Mouse (Mus musculus) lung, postnatal 14 days (tissue): Measurements from ENCODE around the gene Kif15.

Experiments
- DNase-seq: peaks from one replicate; pipeline ENCODE4 v3.0.0; 2021

The Kif15 gene

DNA sequence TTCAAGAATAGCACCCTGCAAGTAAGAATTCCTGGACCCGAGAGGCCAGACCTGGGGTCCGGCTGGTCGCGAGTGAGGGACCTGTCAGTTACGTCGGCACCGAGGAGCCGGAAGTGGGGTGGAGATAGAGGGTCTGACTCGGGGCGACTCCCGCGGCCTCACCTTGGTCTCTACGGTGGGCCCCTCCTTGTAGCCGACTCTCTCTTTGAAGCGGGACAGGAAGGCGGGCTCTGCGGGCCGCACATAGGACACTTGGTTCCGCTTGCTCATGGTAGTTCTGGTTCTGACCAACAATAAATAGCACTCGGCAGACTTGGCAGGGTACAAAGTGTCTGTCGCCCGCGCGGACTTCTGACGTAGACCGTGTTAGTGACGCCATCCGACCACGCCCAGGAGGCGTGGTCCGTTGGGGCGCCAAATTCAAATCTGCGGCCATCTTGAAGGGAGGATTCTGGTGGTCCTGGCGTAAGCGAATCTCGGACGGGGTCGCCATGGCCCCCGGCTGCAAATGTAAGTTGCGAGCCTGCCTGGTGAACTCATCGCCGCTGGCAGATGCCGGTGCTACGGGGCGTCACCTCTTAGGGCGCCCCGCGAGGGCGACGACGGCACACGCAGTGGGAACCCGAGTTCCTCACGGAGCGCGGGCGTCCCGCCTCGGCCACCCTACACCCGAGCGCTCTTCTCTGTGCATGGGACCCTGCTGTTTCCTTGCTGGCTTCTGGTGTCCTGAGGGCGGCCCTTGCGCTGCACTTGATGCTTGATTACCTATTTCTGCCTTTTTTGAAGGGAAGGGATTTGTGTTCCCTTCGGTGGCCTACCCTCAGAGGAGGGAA is at the start of gene Kif15, which contains the start of gene 1110059G10Rik:
Kif15 (plus strand) TSS at position 404 of the 833 bp plus-strand sequence.
1110059G10Rik (minus strand) TSS at position 358 of the 833 bp plus-strand sequence.
- peak; percentile 94 for DNase-seq

DNA sequence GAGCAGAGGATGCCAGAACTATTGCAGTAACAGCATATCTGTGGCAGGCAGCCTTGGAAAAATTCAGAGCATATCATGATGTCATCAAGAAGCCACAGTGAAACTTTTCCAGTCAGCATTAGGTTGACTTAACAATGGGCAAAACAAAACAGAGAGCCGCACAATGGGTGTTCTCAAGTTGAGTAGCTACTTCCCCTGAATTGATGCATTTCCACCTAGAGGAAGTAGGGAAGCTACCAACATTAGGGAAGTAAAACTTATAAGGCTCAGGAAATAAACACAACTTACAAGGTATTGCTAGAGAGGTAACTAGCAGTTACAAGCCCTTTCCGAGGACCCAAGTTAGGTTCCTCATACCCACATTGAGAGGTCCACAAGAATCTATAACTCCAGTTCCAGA is 49.8 kb upstream of the Kif15 start:
- DNase-seq, result no peak

DNA sequence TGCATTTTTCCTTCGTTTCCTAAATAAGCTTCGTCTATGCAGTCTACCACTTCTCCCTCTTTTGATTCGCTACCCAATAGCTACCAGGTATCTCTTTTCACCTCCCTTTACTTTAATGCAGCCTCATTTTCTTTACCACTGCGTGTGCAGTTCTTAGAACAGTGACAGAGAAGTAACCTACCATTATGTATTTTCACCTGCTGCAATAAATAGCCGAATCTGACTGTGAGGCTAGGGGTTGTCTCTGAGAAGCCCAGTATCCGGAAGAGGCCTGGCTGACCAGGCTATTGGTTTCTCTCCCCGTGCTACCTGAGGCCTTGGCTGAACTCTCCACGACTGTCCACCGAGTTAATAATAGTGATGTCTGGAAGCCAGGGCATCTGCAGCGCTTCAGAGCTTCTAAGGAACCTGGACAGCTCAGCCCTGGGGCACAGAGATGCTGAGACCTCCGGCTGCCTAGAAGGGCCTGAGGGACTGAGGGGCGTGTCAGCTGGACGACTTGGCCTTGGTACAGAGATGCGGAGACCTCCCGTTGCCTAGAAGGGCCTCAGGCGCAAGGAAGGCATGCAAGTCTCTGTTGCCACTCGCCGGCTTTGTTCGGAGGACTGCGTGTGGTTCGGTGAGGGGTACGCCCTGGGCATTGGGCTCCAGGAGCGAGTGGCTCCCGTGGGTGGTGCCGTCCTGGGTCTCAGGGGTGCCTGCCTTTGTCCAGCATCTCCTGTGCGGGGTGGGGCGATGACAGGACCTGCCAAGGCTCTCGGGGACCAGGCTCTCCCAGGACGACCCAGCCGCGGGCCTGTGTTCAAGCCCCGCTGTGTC is 47.9 kb upstream of the Kif15 start:
- DNase-seq, result peak; percentile 51

DNA sequence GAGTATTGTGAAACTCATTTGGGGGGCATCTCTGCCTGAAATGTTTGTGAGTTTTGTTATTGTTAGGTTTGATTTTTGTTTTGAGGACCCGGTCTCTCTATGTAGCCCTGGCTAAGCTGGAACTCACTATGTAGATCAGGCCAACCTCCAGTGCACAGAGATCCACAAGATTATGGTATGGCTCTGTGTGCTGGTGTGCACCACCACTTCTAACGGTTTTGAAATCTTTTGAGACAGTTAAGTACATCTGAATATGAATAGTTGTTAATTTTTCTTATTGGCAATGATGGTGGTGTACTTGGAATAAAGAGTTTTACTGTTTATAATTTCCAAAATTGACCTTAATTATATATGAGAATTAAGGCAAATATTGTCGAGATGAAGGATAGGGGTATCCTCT is 28.4 kb upstream of the Kif15 start:
- DNase-seq, result no peak

DNA sequence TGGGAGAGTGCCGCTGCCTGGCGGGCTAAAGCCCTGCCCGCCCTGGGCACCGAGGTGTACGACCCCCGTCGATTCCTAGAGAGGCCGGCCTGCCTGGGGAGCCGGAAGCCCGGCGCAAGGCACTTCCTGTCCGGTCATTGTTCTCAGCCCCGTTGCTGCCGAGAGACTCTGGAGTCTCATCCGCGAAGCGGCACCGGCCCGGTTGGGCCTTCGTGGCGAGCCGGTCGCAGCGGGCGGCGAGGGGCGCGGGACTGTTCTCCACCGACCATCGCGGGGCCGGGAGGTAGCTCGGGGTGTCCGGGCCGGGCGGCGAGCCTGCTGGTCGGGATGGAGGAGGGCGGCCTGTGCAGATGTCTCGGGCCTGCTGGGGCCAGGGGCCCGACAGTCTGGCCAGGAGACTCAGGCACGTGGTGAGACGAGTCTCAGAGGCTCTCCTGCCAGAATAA is 27.9 kb upstream of the Kif15 start, which contains the start of gene Zfp105:
Zfp105 (plus strand) TSS at position 137 of the 446 bp plus-strand sequence.
- peak; percentile 63 for DNase-seq

DNA sequence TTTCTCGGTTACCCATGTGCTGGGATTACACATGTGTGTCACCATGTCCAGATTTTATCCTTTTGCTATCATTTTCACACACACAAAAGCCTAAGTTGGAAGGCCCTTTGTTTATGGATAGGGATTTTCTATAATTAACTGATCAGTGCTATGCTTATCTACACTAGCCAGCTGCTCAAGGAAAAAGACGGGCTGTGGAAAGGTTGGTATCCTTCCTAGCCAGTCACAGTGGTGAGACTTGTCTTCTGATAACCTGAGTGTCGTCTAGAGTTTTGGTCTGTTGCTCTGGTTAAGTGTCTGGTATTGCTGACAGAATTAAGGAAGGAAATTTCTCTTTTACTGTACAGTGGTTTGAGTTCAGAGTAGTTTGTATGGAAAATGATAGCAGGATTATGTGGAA is 21.9 kb upstream of the Kif15 start:
- DNase-seq, result no peak

DNA sequence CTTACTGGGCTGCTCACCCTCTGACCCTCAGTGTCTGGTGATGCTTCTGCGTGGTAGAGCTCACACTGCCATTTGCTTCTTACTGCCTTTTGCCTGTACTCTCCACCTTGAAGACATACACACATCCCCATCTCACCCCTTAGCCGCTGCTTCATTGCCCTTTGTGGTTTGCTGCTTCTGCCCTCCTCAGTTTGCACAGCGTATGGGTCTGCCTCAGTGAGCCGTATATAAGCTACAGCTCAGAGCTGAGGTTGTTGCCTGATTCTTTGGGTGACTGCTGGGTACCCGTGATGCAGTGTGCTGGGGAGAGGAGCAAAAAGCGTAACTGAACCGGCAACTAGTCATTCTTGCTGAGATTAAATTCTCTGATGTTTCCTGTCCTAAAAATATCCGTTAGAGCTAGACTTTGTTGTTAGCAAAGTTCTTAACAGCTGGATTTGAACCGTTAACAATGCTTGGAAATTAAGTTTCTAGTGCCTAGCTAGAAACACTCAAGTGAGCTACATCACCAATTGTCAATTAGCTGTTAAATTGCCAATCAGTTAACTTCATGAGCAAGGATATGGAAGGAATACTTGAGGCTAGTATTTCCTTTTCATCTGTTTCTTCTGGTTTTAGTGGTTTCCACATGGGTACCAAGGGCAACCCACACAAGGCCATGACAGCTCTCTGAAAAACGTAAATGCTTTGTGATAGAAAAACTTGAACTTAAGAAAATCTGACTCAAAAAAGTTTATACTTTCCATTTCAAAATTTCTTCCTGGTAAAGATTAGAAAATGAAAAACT is 47.8 kb downstream of the Kif15 start:
- no peak for DNase-seq

DNA sequence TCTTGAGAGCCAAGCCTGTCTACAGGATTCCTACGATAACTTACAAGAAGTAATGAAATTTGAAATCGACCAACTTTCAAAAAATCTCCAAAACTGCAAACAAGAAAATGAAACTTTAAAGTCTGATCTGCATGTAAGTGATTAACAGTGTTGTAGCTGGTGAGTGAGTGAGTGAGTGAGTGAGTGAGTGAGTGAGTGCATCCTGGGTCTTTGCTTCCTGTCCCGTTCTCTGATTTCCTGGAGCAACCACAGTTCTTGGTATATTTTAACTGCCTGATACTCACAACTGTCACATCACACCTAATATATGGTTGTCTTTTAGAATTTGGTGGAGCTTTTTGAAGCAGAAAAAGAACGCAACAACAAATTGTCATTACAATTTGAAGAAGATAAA is 48.3 kb downstream of the Kif15 start:
- DNase-seq, result no peak

DNA sequence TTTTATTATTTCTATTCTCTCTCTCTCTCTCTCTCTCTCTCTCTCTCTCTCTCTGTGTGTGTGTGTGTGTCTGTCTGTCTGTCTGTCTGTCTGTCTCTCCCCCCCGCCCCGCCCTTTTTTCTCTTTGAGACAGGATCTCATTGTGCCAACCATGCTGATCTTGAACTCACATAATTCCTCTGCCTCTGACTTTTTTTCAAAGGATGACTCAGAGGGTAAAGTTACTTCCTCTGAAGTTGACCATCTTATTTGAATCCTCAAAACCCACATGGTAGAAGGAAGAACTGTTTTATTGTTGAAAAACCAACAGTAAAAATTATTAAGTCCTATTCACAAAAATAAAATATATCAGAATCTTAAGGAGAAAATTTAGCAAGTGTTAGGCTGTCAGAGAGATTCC is 53.9 kb downstream of the Kif15 start:
- no peak for DNase-seq

DNA sequence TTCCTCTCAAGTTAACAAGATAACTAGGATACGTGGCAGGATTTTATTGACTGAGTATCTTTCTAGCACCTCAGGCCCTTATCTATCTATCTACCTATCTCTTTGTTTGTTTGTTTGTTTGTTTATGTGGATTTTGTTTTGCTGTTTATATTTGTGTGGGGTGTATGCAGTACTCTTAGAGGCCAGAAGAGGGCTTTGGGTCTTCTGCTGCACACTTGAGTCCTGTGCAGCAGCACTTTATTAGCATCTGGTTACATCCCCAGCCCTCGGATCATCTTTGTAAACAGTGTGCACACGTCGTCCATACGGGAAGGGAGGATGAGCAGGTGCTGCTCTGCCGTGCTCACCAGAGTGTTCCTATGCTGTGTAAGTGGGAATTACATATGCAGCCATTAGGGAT is 55.2 kb downstream of the Kif15 start:
- no peak for DNase-seq

DNA sequence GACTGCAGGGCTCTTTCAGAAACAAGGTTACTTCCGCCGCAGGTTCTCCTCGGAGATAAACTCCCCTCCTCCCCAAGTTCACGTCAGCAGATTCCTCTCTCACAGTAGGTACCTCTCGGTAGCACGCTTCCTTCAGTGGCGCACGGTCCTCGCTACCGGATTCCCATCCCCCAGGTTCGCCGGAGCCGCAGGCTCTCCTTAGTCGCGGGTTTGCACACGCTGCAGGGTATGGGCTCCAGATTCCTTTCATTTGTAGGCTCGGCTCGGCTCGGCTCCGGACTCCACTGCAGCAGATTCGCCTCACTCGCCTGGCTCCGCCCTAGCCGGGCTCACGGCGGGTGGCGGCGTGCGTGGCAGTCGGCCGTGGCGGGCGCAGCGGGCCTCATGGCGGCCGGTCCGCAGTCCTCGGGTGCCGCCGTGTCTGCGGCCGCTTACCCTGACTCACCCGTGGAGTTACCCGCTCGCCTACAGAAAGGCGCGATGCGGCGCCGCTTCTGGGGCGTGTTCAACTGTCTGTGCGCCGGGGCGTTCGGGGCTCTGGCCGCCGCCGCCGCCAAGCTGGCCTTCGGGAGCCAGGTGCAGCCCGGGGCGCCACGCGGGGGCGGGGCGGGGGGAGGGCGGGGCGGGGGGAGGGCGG is 70.3 kb downstream of the Kif15 start, which contains the start of gene Tmem42:
Tmem42 (plus strand) TSS at position 332 of the 637 bp plus-strand sequence.
- DNase-seq, result peak; percentile 82

DNA sequence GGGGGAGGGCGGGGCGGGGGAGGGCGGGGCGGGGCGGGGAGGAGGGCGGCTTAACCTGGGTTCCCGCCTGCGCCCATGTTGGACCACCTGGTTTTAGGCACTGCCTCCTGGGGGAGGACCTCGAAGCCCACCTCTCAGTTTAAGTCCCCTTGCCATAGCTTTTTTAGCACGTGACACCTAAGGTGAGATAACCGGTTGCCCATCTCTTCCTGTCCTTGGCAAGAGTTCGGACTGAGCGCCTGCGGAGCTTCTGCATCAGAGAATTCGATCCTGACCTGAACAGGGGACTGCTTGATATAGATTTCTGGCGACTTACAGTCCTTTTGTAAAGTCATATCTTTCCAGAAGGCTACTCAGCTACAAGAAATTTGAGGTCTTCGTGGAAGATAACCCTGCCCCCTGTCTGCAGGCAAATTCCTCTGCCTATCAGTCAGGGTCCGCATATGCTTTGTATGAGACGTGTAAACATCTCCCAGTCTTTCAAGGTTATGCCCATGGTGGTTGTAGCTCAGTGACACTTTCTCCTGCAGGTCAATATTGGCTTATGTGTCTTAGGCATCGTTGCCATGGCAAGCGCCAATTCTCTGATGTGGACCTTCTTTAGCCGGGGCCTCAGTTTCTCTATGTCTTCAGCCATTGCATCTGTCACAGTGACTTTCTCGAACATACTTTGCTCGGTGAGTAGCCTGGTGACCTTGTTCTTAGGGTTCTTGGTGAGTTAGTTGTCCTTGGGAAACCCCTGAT is 71.0 kb downstream of the Kif15 start:
- no peak for DNase-seq

DNA sequence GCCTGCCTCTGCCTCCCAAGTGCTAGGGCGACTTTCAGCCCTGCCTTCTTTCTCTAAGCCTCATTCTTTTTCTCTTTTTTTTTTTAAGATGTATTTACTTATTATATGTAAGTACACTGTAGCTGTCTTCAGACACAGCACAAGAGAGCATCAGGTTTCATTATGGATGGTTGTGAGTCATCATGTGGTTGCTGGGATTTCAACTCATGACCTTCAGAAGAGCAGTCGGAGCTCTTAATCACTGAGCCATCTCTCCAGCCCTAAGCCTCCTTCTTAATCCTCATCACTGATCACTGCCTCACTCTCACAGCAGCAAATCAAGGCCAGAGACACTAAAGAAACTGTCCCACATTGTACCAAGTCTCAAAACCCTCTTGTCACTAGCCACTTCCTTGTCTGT is 73.4 kb downstream of the Kif15 start:
- no peak for DNase-seq

DNA sequence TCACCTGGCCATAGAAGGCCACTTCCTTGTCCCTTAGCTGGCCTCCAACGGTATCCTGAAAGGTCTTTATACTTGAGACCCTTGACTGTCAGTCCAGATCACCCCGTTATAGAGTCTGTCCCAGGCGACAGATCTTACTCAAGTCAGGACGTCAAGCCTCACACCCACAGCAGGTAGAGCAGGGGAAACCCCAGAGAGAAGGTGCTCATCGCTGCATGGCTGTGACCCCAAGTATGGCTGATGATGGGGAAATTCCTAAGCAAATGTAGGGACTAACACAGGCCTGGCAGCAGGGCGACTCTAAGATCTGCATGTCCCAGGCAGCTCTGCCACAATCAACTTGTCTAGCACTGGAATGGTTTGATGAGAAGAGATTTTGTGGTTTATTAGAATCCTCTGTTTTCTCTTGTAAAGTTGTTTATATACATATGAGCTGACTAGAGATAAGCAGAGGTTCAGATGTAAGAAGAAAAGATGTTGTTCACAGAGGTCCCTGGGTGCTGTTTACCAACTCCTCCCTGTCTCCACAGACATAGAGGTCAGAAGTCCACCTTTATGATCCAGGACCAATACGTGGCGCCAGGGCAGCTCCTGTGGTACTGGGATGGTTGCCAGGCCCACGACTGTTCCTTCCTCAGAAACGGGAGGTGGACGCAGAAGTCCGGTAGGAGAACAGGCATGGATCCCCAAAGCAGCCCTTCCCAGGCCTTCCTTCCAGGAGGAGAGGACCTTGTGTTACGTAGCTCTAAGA is 80.8 kb downstream of the Kif15 start:
- DNase-seq, result no peak

DNA sequence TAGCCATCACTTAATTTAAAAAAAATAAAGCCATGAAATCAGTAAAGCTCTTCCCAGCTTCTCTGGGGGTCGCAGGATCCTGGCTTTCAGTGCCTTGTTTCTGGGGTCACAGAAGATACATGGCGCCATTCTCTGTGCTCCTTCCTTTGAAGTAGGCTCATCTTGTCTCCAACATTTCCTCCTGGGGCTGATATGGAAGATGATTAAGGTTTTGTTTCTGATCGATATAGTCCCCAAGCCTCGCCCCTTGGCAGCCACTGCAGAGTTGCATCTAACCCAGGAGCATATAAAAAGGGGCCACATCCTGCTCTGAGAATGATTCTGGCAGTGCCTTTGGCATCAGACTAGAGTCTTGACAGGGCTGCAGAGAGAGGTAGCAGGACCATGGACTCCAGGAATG is 83.6 kb downstream of the Kif15 start, which contains the start of gene Tgm4:
Tgm4 (plus strand) TSS at position 301 of the 400 bp plus-strand sequence.
- no peak for DNase-seq

DNA sequence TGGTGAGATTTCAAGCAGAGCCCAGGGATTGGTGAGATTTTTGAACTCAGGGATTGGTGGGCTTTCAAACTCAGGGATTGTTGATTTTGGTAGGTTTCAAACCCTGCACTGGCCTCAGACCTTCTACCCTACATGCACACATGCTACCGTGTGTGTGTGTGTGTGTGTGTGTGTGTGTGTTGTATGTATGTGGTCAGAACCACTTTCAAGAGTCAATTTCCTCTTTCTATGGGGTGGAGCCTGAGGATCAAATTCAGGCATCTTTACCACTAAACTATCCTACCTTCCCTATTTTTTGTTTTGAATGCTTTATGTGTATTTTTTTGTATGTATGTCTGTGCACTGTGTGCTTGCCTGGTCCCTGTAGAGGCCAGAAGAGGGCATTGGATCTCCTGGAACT is 96.8 kb downstream of the Kif15 start:
- DNase-seq, result no peak

DNA sequence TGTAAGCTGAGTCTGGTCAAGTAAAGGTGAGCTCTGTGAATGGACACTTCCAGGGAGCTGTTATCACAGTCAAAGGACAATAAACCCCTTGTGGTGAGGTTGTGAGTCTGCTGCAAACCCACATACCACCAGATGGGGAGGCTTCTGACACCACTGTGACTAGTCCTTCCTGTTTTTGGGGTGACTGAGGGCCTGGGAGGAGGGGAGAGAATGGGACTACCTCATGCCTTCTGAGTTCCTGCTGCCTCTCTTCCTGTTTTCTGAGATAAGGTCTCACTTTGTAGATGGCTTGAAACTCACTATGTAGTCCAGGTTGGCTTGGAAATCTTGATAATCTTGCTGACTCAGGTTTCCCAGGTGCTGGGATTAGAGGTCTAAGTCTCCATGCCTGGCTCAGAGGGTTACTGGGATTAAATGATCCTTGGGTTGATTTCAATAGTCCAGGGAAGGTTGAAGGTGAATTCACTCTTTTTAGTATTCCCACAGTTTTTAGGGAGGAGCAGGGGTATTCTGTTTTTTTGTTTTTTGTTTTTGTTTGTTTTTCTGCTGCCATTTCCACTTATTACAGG is 108.0 kb downstream of the Kif15 start:
- DNase-seq, result no peak

DNA sequence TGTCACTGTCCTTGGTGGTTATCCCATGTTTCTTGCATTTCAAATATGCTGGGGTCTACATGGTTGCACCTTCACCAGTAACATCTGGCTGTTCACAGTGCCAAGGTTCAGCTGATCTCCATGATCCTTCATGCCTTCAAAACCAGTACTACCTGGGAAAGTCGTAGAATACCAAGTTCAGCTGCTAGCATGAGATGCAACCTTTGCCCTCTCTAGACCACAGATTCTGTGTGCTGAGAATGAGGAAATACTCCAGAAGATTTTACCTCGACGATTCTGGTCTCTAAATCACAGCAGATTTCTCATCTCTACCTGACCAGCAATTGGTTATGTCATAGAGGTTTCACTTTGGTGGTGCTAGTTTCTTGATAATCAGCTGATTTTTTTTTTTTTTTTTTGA is 109.3 kb downstream of the Kif15 start:
- no peak for DNase-seq
